Mouse (Mus musculus): Measurements from ENCODE around the gene Map3k6. TPM values are rescaled to one million over a fixed set of nuclear protein-coding genes. Genes with fewer than 3 reads are reported as not detected.

Map3k6 gene
- total RNA-seq, 1 experiment = 2.7 TPM

DNA sequence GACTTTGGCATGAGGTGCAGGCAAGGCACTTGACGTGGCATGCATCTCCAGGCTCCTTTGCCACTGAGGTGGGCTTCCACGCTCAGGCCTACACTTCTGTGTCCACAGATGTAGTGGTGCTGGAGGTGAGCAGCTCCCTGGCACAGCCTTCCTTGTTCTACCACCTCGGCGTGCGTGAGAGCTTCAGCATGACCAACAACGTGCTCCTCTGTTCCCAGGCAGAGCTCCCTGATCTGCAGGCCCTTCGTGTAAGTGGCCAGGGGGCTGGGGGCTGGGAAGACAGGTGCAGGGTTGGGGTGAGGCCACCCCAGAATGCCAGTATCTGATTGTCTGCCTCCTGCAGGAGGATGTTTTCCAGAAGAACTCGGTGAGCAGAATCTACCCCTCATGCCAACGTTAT lies 2.1 kb downstream of the Map3k6 start:
- H3K4me3 ChIP-seq (ENCODE audit: insufficient read depth in 1 of 2, low read depth in 1 of 2, low read length in 2 of 2, poor library complexity in 1 of 2, severe bottlenecking in 1 of 2) = no peak overlapping the region
- TF ChIP-seq MAFK (IDR thresholded peaks at IDR 0.05; ENCODE audit: insufficient read depth, low read depth, low read length) (no peak), ZNF384 (IDR thresholded peaks at IDR 0.05; ENCODE audit: low read depth, low read length) (no peak), ZC3H11A (IDR thresholded peaks at IDR 0.05; ENCODE audit: borderline replicate concordance, low read depth, low read length) (no peak), HCFC1 (IDR thresholded peaks at IDR 0.05; ENCODE audit: borderline replicate concordance, insufficient read depth, low read length) (no peak), CHD2 (IDR thresholded peaks at IDR 0.05; ENCODE audit: low read depth, low read length) (no peak)
- in situ Hi-C loops (cut with MboI; ENCODE audit: low sequenced_read_pairs in 2 of 2, unreplicated experiment in 2 of 2) = no loop called here
- H3K4me1 ChIP-seq (ENCODE audit: control insufficient read depth in 2 of 2, insufficient read depth in 2 of 2, low read length in 2 of 2, poor library complexity in 1 of 2) = peaks cover 0 to 8% of the 10 kb centered on the region in 2 experiments; a peak in 1 of 4 replicates
- H3K27ac ChIP-seq (ENCODE audit: insufficient read depth, low read depth, low read length, poor library complexity, severe bottlenecking) = no peak overlapping the region
- H3K9ac ChIP-seq (ENCODE audit: insufficient read depth, low read depth, low read length, poor library complexity, severe bottlenecking) = no peak overlapping the region
- no peaks in the 10 kb centered on the region for H3K36me3 ChIP-seq (ENCODE audit: control insufficient read depth, insufficient read depth, low read length, poor library complexity, severe bottlenecking)
- DNase-seq (ENCODE audit: low read depth, low spot score) = no peak
- H3K9me3 ChIP-seq (ENCODE audit: control insufficient read depth, insufficient read depth, low read depth, low read length) = no peaks in the 10 kb centered on the region

DNA sequence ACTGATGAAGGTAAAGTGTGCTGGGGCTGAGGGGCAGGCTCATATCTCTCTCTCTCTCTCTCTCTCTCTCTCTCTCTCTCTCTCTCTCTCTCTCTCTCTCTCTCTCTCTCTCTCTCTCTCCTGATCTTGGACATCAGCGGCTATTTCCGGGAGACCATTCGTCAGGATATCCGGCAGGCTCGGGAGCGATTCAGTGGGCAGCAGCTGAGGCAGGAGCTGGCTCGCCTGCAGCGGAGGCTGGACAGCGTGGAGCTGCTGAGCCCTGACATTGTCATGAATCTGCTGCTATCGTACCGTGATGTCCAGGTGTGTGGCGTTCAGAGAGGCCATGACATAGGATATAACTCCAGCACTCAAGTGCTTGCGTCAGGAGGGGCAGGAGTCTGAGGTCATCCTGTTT lies 2.9 kb downstream of the Map3k6 start:
- TF ChIP-seq ZC3H11A (IDR thresholded peaks at IDR 0.05; ENCODE audit: borderline replicate concordance, low read depth, low read length) = no peak
- TF ChIP-seq ZNF384 (IDR thresholded peaks at IDR 0.05; ENCODE audit: low read depth, low read length) = no peak
- TF ChIP-seq HCFC1 (IDR thresholded peaks at IDR 0.05; ENCODE audit: borderline replicate concordance, insufficient read depth, low read length) = no peak
- TF ChIP-seq CHD2 (IDR thresholded peaks at IDR 0.05; ENCODE audit: low read depth, low read length) = no peak
- TF ChIP-seq MAFK (IDR thresholded peaks at IDR 0.05; ENCODE audit: insufficient read depth, low read depth, low read length) = no peak
- H3K9me3 ChIP-seq (ENCODE audit: control insufficient read depth, insufficient read depth, low read depth, low read length) = no peaks in the 10 kb centered on the region
- DNase-seq (ENCODE audit: low read depth, low spot score) = no peak
- in situ Hi-C loops (cut with MboI; ENCODE audit: low sequenced_read_pairs in 2 of 2, unreplicated experiment in 2 of 2) = no loop called here
- H3K4me3 ChIP-seq (ENCODE audit: insufficient read depth in 1 of 2, low read depth in 1 of 2, low read length in 2 of 2, poor library complexity in 1 of 2, severe bottlenecking in 1 of 2) = no peak overlapping the region
- H3K36me3 ChIP-seq (ENCODE audit: control insufficient read depth, insufficient read depth, low read length, poor library complexity, severe bottlenecking) = no peaks in the 10 kb centered on the region
- peaks cover 0 to 8% of the 10 kb centered on the region in 2 experiments; a peak in 1 of 4 replicates for H3K4me1 ChIP-seq (ENCODE audit: control insufficient read depth in 2 of 2, insufficient read depth in 2 of 2, low read length in 2 of 2, poor library complexity in 1 of 2)
- H3K9ac ChIP-seq (ENCODE audit: insufficient read depth, low read depth, low read length, poor library complexity, severe bottlenecking) = no peak overlapping the region
- H3K27ac ChIP-seq (ENCODE audit: insufficient read depth, low read depth, low read length, poor library complexity, severe bottlenecking) = no peak overlapping the region

DNA sequence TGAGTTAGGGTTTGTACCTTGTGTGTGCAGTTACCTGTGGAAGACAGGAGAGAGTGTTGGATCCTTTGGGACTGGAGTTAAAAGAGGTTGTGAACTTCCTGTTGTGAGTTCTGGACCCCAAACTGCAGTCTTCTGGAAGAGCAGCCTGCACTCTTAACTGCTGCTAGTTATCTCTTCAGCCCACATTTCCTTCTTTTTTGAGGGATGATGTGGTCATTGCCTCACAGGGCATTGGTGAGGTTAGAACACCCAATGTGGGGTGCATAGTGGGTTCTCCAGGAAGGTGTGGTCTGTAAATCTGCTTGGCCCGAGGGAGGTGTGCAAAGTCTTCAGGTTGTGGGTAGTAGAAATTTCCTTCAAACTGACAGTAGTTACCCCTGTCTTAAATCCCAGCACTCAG lies 3.7 kb downstream of the Map3k6 start:
- in situ Hi-C loops (cut with MboI; ENCODE audit: low sequenced_read_pairs in 2 of 2, unreplicated experiment in 2 of 2) = no loop called here
- no peak for TF ChIP-seq CHD2 (IDR thresholded peaks at IDR 0.05; ENCODE audit: low read depth, low read length)
- no peak for TF ChIP-seq ZNF384 (IDR thresholded peaks at IDR 0.05; ENCODE audit: low read depth, low read length)
- TF ChIP-seq ZC3H11A (IDR thresholded peaks at IDR 0.05; ENCODE audit: borderline replicate concordance, low read depth, low read length) = no peak
- no peak for TF ChIP-seq HCFC1 (IDR thresholded peaks at IDR 0.05; ENCODE audit: borderline replicate concordance, insufficient read depth, low read length)
- no peak for TF ChIP-seq MAFK (IDR thresholded peaks at IDR 0.05; ENCODE audit: insufficient read depth, low read depth, low read length)
- Histone ChIP-seq H3K9ac (ENCODE audit: insufficient read depth, low read depth, low read length, poor library complexity, severe bottlenecking) (no peak overlapping the region), H3K27ac (ENCODE audit: insufficient read depth, low read depth, low read length, poor library complexity, severe bottlenecking) (no peak overlapping the region), H3K4me1 (ENCODE audit: control insufficient read depth in 2 of 2, insufficient read depth in 2 of 2, low read length in 2 of 2, poor library complexity in 1 of 2) (peaks cover 0 to 9% of the 10 kb centered on the region in 2 experiments; a peak in 1 of 4 replicates), H3K4me3 (ENCODE audit: insufficient read depth in 1 of 2, low read depth in 1 of 2, low read length in 2 of 2, poor library complexity in 1 of 2, severe bottlenecking in 1 of 2) (no peak overlapping the region), H3K9me3 (ENCODE audit: control insufficient read depth, insufficient read depth, low read depth, low read length) (no peaks in the 10 kb centered on the region), H3K36me3 (ENCODE audit: control insufficient read depth, insufficient read depth, low read length, poor library complexity, severe bottlenecking) (no peaks in the 10 kb centered on the region)
- DNase-seq (ENCODE audit: low read depth, low spot score) = no peak

DNA sequence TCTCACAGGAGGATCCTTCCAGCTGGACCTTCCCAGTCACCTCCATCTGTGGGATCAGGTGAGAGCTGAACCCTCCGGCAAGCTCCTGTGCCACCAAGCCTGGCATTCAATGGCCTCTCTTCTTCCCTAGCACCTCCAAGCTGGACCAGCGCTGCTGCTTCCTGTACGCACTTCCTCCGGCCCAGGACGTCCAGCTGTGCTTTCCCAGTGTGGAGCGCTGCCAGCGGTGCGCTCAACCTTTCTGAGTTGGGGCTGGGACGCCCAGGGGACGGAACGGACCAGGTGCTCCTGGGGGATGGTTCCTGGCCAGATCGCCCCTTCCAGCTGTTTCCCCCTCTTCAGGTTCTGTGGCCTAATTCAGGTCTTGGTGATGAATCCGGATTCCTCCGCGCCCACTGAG lies 6.5 kb downstream of the Map3k6 start:
- no peak for TF ChIP-seq MAFK (IDR thresholded peaks at IDR 0.05; ENCODE audit: insufficient read depth, low read depth, low read length)
- TF ChIP-seq ZC3H11A (IDR thresholded peaks at IDR 0.05; ENCODE audit: borderline replicate concordance, low read depth, low read length) = no peak
- in situ Hi-C loops (cut with MboI; ENCODE audit: low sequenced_read_pairs in 2 of 2, unreplicated experiment in 2 of 2) = no loop called here
- no peaks in the 10 kb centered on the region for H3K9me3 ChIP-seq (ENCODE audit: control insufficient read depth, insufficient read depth, low read depth, low read length)
- no peak overlapping the region for H3K4me3 ChIP-seq (ENCODE audit: insufficient read depth in 1 of 2, low read depth in 1 of 2, low read length in 2 of 2, poor library complexity in 1 of 2, severe bottlenecking in 1 of 2)
- H3K27ac ChIP-seq (ENCODE audit: insufficient read depth, low read depth, low read length, poor library complexity, severe bottlenecking) = no peak overlapping the region
- H3K4me1 ChIP-seq (ENCODE audit: control insufficient read depth in 2 of 2, insufficient read depth in 2 of 2, low read length in 2 of 2, poor library complexity in 1 of 2) = peaks cover 0 to 20% of the 10 kb centered on the region in 2 experiments; a peak in 2 of 4 replicates
- H3K36me3 ChIP-seq (ENCODE audit: control insufficient read depth, insufficient read depth, low read length, poor library complexity, severe bottlenecking) = no peaks in the 10 kb centered on the region
- no peak for DNase-seq (ENCODE audit: low read depth, low spot score)
- H3K9ac ChIP-seq (ENCODE audit: insufficient read depth, low read depth, low read length, poor library complexity, severe bottlenecking) = no peak overlapping the region

Measured in ES-E14 (cell line).